Mouse (Mus musculus): ENCODE results near the gene Gm853. TPM values are rescaled to one million over a fixed set of nuclear protein-coding genes. Genes with fewer than 3 reads are reported as not detected.

Gm853 gene
- polyA plus RNA-seq, 1 experiment from 2014 or later, result 0.84 TPM

DNA sequence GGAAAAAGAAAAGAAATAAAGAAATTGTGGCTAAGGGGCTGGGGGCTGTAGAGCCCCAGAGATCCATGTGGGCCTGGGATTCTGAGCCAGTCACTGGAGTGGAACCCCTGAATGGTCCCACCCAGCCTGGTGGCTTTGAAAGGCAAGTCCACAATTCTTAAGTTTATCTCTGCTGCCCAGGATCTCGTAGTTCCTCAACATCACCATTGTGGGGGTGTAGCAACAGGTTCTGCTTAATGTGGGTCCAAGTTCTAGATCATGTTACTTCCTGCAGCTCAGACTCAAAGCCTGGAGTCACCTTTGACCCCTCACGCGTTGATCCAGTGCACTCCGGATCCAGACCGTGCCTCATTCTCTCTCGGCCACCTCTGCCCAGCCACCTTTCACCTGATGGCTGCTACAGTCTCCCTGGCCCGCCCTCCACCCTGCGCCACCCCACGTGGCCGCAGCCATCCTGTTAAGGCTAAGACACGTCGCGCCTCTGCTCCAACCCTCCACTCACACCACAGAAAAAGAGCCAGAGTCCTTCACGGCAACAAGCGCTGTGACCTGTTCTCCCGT lies 52.7 kb downstream of the Gm853 start:
- Histone ChIP-seq H3K27ac (no peak overlapping the region), H3K9me3 (no peaks in the 10 kb centered on the region), H3K4me3 (no peak overlapping the region), H3K36me3 (no peaks in the 10 kb centered on the region), H3K27me3 (ENCODE audit: insufficient read depth, poor library complexity, severe bottlenecking) (peaks cover 70% of the 10 kb centered on the region), H3K4me1 (replicated peaks) (peaks cover 63% of the 10 kb centered on the region)
- WGBS, result 77% methylated on average over 16 of the region's 16 CpGs
- DNase-seq (ENCODE audit: low spot score), result no peak

DNA sequence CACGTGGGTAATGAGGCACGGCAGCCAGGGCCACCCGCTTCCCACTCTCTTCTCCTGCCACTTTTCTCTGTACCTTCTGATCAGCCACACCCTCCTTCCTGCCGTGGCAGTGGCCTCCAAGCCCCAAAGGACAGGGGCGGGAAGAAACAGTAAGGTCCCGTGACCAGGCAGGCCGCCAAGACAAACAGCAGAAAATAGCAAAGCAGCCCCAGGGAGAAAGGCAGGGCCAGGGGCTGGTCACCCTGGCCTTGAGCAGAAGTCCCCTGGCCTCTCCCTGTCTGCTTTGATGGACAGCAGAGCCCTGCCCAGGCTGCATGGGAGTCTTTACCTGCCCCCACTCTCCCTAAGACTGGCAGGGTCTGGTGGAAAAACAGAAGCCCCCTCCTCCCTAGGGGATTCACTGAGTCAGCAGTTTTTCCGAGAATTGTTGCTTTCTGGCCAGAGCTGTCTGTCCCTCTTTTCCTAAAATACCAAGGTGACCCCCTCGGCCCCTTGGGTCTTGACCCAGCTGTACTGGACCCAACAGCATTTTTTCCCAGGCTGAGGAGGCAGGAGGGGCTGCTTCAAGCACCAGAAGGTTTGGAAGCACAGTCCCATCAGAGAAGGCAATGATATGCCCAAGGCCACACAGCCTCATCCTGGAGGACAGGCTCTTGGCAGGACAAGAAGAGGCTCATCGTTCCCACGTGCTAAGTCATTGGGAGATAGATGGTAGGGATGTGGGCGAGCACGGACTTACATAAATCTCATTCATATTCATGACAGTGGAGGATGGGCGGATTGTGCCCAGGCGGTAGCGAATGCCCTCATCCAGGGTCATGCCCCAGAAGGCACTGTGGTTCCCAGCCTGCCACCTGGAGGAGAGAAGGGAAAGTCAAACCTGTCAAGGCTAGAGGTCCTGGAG lies 53.7 kb downstream of the Gm853 start:
- Histone ChIP-seq H3K4me1 (replicated peaks) (peaks cover 60% of the 10 kb centered on the region), H3K27ac (peak overlapping the region; percentile 66), H3K9me3 (no peaks in the 10 kb centered on the region), H3K36me3 (no peaks in the 10 kb centered on the region), H3K27me3 (ENCODE audit: insufficient read depth, poor library complexity, severe bottlenecking) (peaks cover 70% of the 10 kb centered on the region), H3K4me3 (no peak overlapping the region; the same call in 1 of the 2 replicates)
- 34% methylated on average over 16 of the region's 16 CpGs for WGBS
- peak; percentile 45 for DNase-seq (ENCODE audit: low spot score)

DNA sequence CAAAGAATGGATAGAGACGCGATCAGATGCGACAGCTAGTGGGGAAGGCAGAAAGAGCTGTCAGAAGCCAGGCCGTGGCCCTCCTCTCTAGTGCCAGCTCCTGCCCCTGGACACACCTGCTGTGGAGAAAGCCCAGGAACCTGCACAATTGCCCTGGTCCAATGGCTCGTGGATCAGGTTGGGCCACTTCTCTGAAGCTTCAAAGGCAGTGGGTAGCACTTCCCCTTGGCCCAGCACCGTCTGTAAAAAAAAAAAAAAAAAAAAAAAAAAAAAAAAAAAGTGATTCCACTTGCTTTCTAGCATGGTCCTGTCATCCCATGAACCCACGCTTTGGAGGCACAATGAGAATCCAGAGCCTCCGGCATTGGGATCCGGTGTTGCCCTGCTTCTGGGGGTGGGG lies 54.4 kb downstream of the Gm853 start:
- Histone ChIP-seq H3K4me3 (peak overlapping the region; percentile 20; the same call in 1 of the 2 replicates), H3K9me3 (no peaks in the 10 kb centered on the region), H3K36me3 (no peaks in the 10 kb centered on the region), H3K27me3 (ENCODE audit: insufficient read depth, poor library complexity, severe bottlenecking) (peaks cover 70% of the 10 kb centered on the region), H3K4me1 (replicated peaks) (peaks cover 64% of the 10 kb centered on the region), H3K27ac (peak overlapping the region; percentile 66)
- DNase-seq (ENCODE audit: low spot score), result no peak
- 45% methylated on average over 9 of the region's 9 CpGs for WGBS

DNA sequence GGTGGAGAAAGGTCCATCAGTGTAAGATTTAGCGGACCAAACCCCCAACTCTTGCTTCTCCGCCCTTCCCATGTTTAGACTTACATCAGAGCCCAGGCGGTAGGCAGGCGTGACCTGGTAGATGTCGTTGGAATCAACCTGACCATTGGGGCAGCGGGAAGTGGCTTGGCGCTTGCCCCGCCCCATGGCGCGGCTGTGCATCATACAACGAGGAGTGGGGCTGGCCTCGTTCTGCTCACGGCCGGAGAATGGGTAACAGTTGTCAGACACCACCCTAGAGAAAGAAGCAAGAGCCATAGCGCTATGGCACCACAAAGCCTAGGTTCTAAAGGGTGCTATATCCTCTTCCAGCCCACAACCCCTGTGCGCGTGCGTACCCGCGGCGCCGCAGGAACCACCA lies 54.9 kb downstream of the Gm853 start:
- Histone ChIP-seq H3K27me3 (ENCODE audit: insufficient read depth, poor library complexity, severe bottlenecking) (peaks cover 71% of the 10 kb centered on the region), H3K4me1 (replicated peaks) (peaks cover 60% of the 10 kb centered on the region), H3K27ac (peak overlapping the region; percentile 25; the same call in 1 of the 2 replicates), H3K36me3 (no peaks in the 10 kb centered on the region), H3K4me3 (peak overlapping the region; percentile 20), H3K9me3 (no peaks in the 10 kb centered on the region)
- no peak for DNase-seq (ENCODE audit: low spot score)
- WGBS, result 45% methylated on average over 22 of the region's 22 CpGs

DNA sequence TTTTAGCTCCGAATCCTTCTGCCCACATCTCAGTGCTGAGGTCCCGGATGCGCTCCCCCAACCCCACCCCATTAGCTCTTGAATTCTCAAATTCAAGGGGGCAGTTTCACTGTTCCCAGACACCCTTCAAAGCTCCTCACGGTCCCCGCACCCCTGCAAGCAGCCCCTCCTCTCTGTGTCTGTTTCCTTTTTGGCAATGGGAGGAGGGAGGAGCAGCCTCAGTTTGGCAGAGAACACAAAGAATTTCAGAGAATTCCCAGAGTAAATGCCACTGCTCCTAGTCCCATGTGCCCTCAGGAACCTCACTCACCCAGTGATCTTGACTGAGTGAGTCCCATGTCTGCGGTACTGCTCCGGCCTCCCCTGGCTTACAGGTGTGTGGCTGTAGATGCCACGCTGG lies 55.6 kb downstream of the Gm853 start:
- Histone ChIP-seq H3K27me3 (ENCODE audit: insufficient read depth, poor library complexity, severe bottlenecking) (peaks cover 71% of the 10 kb centered on the region), H3K9me3 (no peaks in the 10 kb centered on the region), H3K36me3 (no peaks in the 10 kb centered on the region), H3K27ac (no peak overlapping the region), H3K4me1 (replicated peaks) (peaks cover 53% of the 10 kb centered on the region), H3K4me3 (no peak overlapping the region)
- DNase-seq (ENCODE audit: low spot score), result no peak
- 73% methylated on average over 8 of the region's 8 CpGs for WGBS

DNA sequence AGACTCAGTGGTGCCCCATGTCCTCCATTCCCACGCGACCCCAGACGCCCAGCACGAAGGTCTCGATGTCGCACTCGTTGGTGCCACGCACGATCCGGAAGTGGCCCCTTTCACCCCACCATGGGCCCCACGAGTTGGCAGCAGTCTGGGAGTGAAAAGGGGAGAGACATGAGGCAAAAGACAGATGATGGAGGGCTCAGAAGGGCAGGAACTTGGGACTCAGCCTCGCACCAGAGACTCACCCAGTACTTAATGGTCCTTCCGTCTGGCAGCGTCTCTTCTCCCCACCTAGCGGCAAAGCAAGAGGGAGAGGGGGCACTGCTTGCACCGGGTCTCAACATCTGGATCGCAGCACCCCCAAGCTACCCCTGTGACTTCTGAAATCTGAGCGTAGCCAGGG lies 56.1 kb downstream of the Gm853 start:
- no peak overlapping the region for H3K4me3 ChIP-seq
- H3K36me3 ChIP-seq, result no peaks in the 10 kb centered on the region
- WGBS, result 77% methylated on average over 18 of the region's 18 CpGs
- peaks cover 73% of the 10 kb centered on the region for H3K27me3 ChIP-seq (ENCODE audit: insufficient read depth, poor library complexity, severe bottlenecking)
- no peaks in the 10 kb centered on the region for H3K9me3 ChIP-seq
- H3K27ac ChIP-seq, result no peak overlapping the region
- H3K4me1 ChIP-seq (replicated peaks), result peaks cover 50% of the 10 kb centered on the region
- DNase-seq (ENCODE audit: low spot score), result no peak

DNA sequence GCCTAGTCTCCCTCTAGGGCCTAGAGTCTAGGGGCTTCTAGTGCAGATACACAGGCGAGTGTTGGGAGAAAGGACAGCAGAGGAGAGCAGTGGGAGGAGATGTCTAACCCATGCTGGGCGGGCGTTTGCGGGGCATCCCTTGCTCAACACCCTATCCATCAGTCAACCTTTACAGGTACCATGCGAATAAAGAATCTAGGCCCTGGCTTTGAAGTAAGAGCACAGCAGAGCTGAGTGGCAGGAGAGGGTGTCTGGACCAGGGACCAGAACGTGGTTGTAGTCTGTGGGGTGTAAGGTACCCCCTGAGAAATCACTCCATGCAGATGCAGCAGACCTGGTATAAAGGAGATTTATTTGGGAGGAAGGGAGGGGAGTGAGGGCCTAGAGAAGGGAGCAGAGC lies 58.1 kb downstream of the Gm853 start:
- 73% methylated on average over 6 of the region's 6 CpGs for WGBS
- Histone ChIP-seq H3K27me3 (ENCODE audit: insufficient read depth, poor library complexity, severe bottlenecking) (peaks cover 77% of the 10 kb centered on the region), H3K36me3 (no peaks in the 10 kb centered on the region)

DNA sequence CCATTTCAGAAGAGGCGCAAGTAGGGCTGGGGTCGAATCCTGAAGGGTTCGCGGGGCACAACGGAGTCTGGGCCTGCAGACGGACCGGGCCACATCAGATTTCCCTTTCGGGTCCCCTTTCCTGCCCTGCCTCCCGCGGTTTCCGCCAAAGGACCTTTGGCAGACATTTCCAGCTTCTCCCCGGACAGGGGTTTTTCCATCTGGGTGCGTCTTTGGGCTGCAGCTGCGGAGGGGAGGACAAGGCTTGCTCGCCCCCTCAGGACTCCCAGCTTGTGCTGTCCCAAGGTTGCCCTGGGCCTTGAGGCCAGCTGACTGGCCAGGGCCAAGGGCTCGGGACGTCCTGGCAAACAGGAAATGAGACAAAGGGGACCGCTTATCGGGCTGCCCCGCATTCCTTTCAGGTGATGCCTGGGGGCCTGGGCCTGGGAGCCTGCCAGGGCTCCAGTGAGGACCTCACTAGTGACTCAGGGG lies 58.8 kb downstream of the Gm853 start:
- H3K27ac ChIP-seq, result peak overlapping the region; percentile 79
- 4% methylated on average over 20 of the region's 20 CpGs for WGBS
- peak; percentile 44 for DNase-seq (ENCODE audit: low spot score)
- H3K27me3 ChIP-seq (ENCODE audit: insufficient read depth, poor library complexity, severe bottlenecking), result peaks cover 77% of the 10 kb centered on the region
- peak overlapping the region; percentile 34 for H3K4me3 ChIP-seq
- H3K36me3 ChIP-seq, result no peaks in the 10 kb centered on the region
- H3K9me3 ChIP-seq, result no peaks in the 10 kb centered on the region
- peaks cover 36% of the 10 kb centered on the region for H3K4me1 ChIP-seq (replicated peaks)

More for the DNA sequence above, 58.1 kb downstream of the Gm853 start:
- peak overlapping the region; percentile 79; the same call in 1 of the 2 replicates for H3K27ac ChIP-seq
- no peak for DNase-seq (ENCODE audit: low spot score)
- no peak overlapping the region for H3K4me3 ChIP-seq
- peaks cover 43% of the 10 kb centered on the region for H3K4me1 ChIP-seq (replicated peaks)
- no peaks in the 10 kb centered on the region for H3K9me3 ChIP-seq

DNA sequence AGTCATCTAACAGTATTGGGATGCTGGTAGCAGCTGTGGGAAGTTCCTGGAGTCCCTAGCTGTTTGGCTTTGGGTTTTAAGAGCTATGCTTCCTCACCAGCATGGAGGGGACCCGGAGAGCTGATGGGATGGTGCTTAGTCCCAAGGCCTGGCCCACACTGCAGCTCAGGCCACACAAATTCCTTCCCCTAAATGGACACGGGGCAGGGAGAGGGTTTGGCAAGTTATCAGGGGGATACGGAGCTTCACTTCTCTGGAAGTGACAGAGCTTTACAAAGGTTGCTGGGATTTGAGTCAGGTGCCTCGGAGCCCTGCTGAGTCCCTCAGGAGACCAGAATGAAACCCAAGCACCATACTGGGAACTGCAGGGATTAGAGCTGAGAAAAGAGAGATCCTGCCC lies 60.9 kb downstream of the Gm853 start:
- Histone ChIP-seq H3K27me3 (ENCODE audit: insufficient read depth, poor library complexity, severe bottlenecking) (peaks cover 60% of the 10 kb centered on the region), H3K9me3 (no peaks in the 10 kb centered on the region), H3K36me3 (no peaks in the 10 kb centered on the region), H3K27ac (no peak overlapping the region), H3K4me3 (no peak overlapping the region), H3K4me1 (replicated peaks) (peaks cover 25% of the 10 kb centered on the region)
- WGBS, result 25% methylated on average over 4 of the region's 4 CpGs
- DNase-seq (ENCODE audit: low spot score), result no peak

Other genes with a start within 250 kb of the Gm853 start
- 2.0 and 3.1 TPM in 2 replicates for gene Adgrb2, start 237.5 kb downstream of the Gm853 start, polyA plus RNA-seq (2016; fragmentation: Nextera tagmentation; extraction: Ambion mirVana)
- gene Col16a1, start 174.6 kb downstream of the Gm853 start, polyA plus RNA-seq (2016; fragmentation: Nextera tagmentation; extraction: Ambion mirVana), result 7.2 and 8.7 TPM in 2 replicates
- 76.3 and 83.5 TPM in 2 replicates for gene Pef1, start 119.8 kb downstream of the Gm853 start, polyA plus RNA-seq (2016; fragmentation: Nextera tagmentation; extraction: Ambion mirVana)
- gene Hcrtr1, start 83.0 kb downstream of the Gm853 start, polyA plus RNA-seq (2016; fragmentation: Nextera tagmentation; extraction: Ambion mirVana), result 0.81 and 0.85 TPM in 2 replicates
- gene Tinagl1, start 47.3 kb downstream of the Gm853 start, polyA plus RNA-seq (2016; fragmentation: Nextera tagmentation; extraction: Ambion mirVana), result 11.6 and 15.1 TPM in 2 replicates
- 53.1 and 65.7 TPM in 2 replicates for gene Serinc2, start 56.8 kb upstream of the Gm853 start, polyA plus RNA-seq (2016; fragmentation: Nextera tagmentation; extraction: Ambion mirVana)
- gene Fabp3, start 86.2 kb upstream of the Gm853 start, polyA plus RNA-seq (2016; fragmentation: Nextera tagmentation; extraction: Ambion mirVana), result 12.3 and 33.1 TPM in 2 replicates
- gene Gm10570, start 86.3 kb upstream of the Gm853 start, polyA plus RNA-seq (2016; fragmentation: Nextera tagmentation; extraction: Ambion mirVana), result not detected in 2 replicates
- gene Zcchc17, start 137.5 kb upstream of the Gm853 start, polyA plus RNA-seq (2016; fragmentation: Nextera tagmentation; extraction: Ambion mirVana), result 70.6 and 70.8 TPM in 2 replicates
- gene Snrnp40, start 137.7 kb upstream of the Gm853 start, polyA plus RNA-seq (2016; fragmentation: Nextera tagmentation; extraction: Ambion mirVana), result 204 and 221 TPM in 2 replicates